Mouse (Mus musculus) liver, embryonic 11.5 days (tissue): ENCODE data around the gene Pnkd. TPM values are rescaled to one million over a fixed set of nuclear protein-coding genes. Genes with fewer than 3 reads are reported as not detected.
"Not testable (repeated sequence)": the region's sequence is repeated elsewhere in the genome, so short reads cannot be mapped to it uniquely, and the experiment has no call there.

Experiments used
- ATAC-seq: fragments of 200-750 bp; cut with Nextera tagmentation; replicated peaks from 2 replicates; pipeline ENCODE4 v1.8.0; 2017; ENCODE audit warnings: moderate number of reproducible peaks, mild to moderate bottlenecking, moderate TSS enrichment, moderate library complexity; ENCODE audit not compliant: low FRiP score
- DNase-seq: peaks from one replicate; pipeline ENCODE4 v3.0.0-alpha.2; 2017; ENCODE audit warnings: low spot score
- H3K27ac ChIP-seq: fragments of 300-500 bp; sonication (generic); 2 replicates; pipeline ENCODE4 v1.5.1; 2014; ENCODE audit warnings: mild to moderate bottlenecking, low read depth, low read length, control low read depth
- H3K27me3 ChIP-seq: fragments of 300-500 bp; sonication (generic); replicated peaks from 2 replicates; pipeline ENCODE4 v1.6.1; 2014; ENCODE audit warnings: low read length, mixed read lengths; ENCODE audit not compliant: control insufficient read depth, insufficient read depth
- H3K36me3 ChIP-seq: fragments of 300-500 bp; sonication (generic); 2 replicates; pipeline ENCODE4 v1.6.1; 2014; ENCODE audit warnings: mild to moderate bottlenecking, low read length, moderate library complexity, mixed read lengths; ENCODE audit not compliant: control insufficient read depth, insufficient read depth
- H3K4me1 ChIP-seq: fragments of 300-500 bp; sonication (generic); replicated peaks from 2 replicates; pipeline ENCODE4 v1.6.1; 2014; ENCODE audit warnings: low read length, mixed read lengths; ENCODE audit not compliant: control insufficient read depth, insufficient read depth
- H3K4me2 ChIP-seq: fragments of 300-500 bp; sonication (generic); 2 replicates; pipeline ENCODE4 v1.6.1; 2014; ENCODE audit warnings: mild to moderate bottlenecking, control low read depth, moderate library complexity
- H3K4me3 ChIP-seq: fragments of 300-500 bp; sonication (generic); 2 replicates; pipeline ENCODE4 v1.5.1; 2014; ENCODE audit warnings: low read depth, low read length, control low read depth
- H3K9ac ChIP-seq: fragments of 300-500 bp; sonication (generic); 2 replicates; pipeline ENCODE4 v1.6.1; 2014; ENCODE audit warnings: low read depth, low read length, control low read depth
- H3K9me3 ChIP-seq: fragments of 300-500 bp; sonication (generic); 2 replicates; pipeline ENCODE4 v1.6.1; 2016; ENCODE audit warnings: low read length, inconsistent platforms, mixed read lengths; ENCODE audit not compliant: control insufficient read depth
- WGBS: fragments of 180-500 bp; shearing (Covaris S2); extraction: QIAGEN DNeasy Blood & Tissue Kit; methylation state at CpG from one replicate; pipeline ENCODE4 v1.1.7; 2014; 5-methylcytosine and 5-hydroxymethylcytosine counted together
- polyA plus RNA-seq: library from polyadenylated mRNA; unstranded; fragments of >200 nt; fragmentation: Nextera tagmentation; extraction: Ambion mirVana; gene quantifications from 2 replicates; pipeline ENCODE4 v1.2.1, GENCODE M21; 2014

Pnkd gene
- polyA plus RNA-seq, 1 experiment from 2014 or later = 84.3 TPM

- no peak for ATAC-seq
- H3K9me3 ChIP-seq = no peaks in the 10 kb centered on the region
- H3K36me3 ChIP-seq = no peaks in the 10 kb centered on the region
- WGBS = 65% methylated on average over 3 of the region's 3 CpGs
- no peak overlapping the region for H3K9ac ChIP-seq
- no peak overlapping the region for H3K27ac ChIP-seq
- no peak overlapping the region for H3K4me3 ChIP-seq
- no peak overlapping the region for H3K4me2 ChIP-seq
- H3K27me3 ChIP-seq = no peaks in the 10 kb centered on the region
- no peak for DNase-seq
- H3K4me1 ChIP-seq = no peaks in the 10 kb centered on the region
Observed at GRCm38 (mm10) chr1:74321396-74321795, 36.7 kb downstream of the Pnkd start.

- H3K36me3 ChIP-seq, H3K4me2 ChIP-seq, H3K9ac ChIP-seq, DNase-seq, ATAC-seq, H3K9me3 ChIP-seq, H3K27me3 ChIP-seq, H3K27ac ChIP-seq, H3K4me3 ChIP-seq: not testable (repeated sequence)
- H3K4me1 ChIP-seq = peaks cover 21% of the 10 kb centered on the region
- 48% methylated on average over 2 of the region's 2 CpGs for WGBS
Observed at GRCm38 (mm10) chr1:74326916-74327315, 42.2 kb downstream of the Pnkd start.

GRCm38 (mm10) chr1:74329899-74330431 lies 45.2 kb downstream of the Pnkd start:
- WGBS = 80% methylated on average over 7 of the region's 7 CpGs

DNA sequence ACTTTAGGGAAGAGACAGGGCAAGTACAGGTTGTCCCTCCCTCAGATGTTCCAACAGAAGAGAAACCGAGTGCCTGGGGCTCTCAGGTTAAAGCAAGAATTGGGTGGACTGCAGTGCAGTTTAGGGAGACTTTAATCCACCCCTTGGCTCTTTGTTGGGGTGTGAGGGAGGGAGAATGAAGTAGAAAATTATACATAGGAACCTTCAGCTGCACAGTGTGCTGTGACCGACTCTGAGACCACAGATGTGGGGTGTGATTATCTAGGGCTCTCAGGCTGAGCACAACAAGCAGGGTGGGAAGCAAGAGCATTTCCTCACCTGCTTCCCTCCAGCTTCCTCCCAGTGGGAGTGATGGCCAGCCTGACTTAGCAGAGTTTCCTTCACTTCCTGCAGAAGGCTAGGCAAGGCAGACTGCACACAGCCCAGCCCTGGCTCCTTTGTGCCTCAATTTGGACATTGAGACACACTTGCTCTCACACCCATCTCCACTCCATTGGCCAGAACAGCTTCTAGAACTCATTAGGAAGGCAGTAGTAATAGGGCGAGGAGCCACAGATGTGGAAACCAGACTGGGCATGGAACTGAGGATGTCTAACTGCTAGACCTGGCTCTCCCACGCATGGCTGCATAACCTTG lies 46.4 kb downstream of the Pnkd start:
- peaks cover 36% of the 10 kb centered on the region for H3K4me1 ChIP-seq
- no peak overlapping the region for H3K4me3 ChIP-seq
- no peaks in the 10 kb centered on the region for H3K27me3 ChIP-seq
- DNase-seq (no peak), ATAC-seq (no peak)
- no peak overlapping the region for H3K9ac ChIP-seq
- H3K36me3 ChIP-seq = no peaks in the 10 kb centered on the region
- H3K9me3 ChIP-seq = no peaks in the 10 kb centered on the region
- 46% methylated on average over 4 of the region's 4 CpGs for WGBS
- H3K4me2 ChIP-seq = no peak overlapping the region
- H3K27ac ChIP-seq = no peak overlapping the region

More at GRCm38 (mm10) chr1:74329899-74330431, 45.2 kb downstream of the Pnkd start:
- Histone ChIP-seq H3K4me1 (peaks cover 36% of the 10 kb centered on the region), H3K9ac (no peak overlapping the region), H3K4me2 (no peak overlapping the region), H3K36me3 (no peaks in the 10 kb centered on the region), H3K9me3 (no peaks in the 10 kb centered on the region), H3K27ac (0 out of 2 replicates have a peak overlapping the region, but pooled peaks have one; percentile 13), H3K4me3 (no peak overlapping the region), H3K27me3 (no peaks in the 10 kb centered on the region)
- no peak for ATAC-seq
- DNase-seq = no peak

DNA sequence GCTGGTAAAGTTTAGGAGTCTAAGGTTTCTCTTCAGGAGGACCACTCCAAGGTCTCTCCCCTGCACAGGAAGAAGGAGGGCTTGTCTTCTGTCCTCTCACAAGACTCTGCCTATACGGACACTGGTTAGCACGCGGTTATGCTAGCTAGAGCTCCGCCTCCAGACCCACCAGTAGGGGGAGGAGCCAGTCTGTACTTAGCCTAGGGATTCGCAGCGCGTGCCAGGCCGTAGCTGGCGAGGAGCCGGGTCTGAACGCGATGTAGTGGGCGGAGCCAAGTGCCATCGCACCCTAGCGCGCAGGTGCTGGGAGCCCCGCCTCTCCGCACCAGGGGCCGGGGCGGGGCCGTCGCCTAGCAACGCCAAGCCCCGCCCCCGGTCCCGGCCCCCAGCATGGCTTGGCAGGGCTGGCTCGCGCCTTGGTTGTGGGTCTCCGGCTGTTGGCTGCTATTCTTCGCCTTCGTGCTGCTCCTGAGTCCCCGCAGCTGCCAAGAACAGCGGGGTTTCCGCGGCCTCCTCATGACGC lies 47.6 kb downstream of the Pnkd start:
- Histone ChIP-seq H3K9ac (peak overlapping the region; percentile 54), H3K4me3 (peak overlapping the region; percentile 49), H3K27me3 (no peaks in the 10 kb centered on the region), H3K36me3 (no peaks in the 10 kb centered on the region), H3K9me3 (no peaks in the 10 kb centered on the region), H3K4me2 (peak overlapping the region; percentile 90), H3K4me1 (peaks cover 36% of the 10 kb centered on the region), H3K27ac (no peak overlapping the region; the same call in 1 of the 2 replicates)
- under 1% methylated on average over 36 of the region's 36 CpGs for WGBS
- ATAC-seq (peak; percentile 94), DNase-seq (peak; percentile 92)

- no peaks in the 10 kb centered on the region for H3K27me3 ChIP-seq
- H3K27ac ChIP-seq = no peak overlapping the region
- peak overlapping the region; percentile 49 for H3K4me3 ChIP-seq
- no peak for ATAC-seq
- DNase-seq = no peak
- peaks cover 36% of the 10 kb centered on the region for H3K4me1 ChIP-seq
- peak overlapping the region; percentile 90 for H3K4me2 ChIP-seq
- 7% methylated on average over 9 of the region's 9 CpGs for WGBS
- no peaks in the 10 kb centered on the region for H3K36me3 ChIP-seq
- no peaks in the 10 kb centered on the region for H3K9me3 ChIP-seq
- peak overlapping the region; percentile 54 for H3K9ac ChIP-seq
Observed at GRCm38 (mm10) chr1:74332930-74333329, 48.2 kb downstream of the Pnkd start.

- 77% methylated on average over 3 of the region's 3 CpGs for WGBS
- ATAC-seq (no peak), DNase-seq (no peak)
- Histone ChIP-seq H3K4me2 (no peak overlapping the region), H3K9ac (no peak overlapping the region), H3K4me1 (peaks cover 36% of the 10 kb centered on the region), H3K4me3 (no peak overlapping the region), H3K36me3 (no peaks in the 10 kb centered on the region), H3K27me3 (no peaks in the 10 kb centered on the region), H3K27ac (no peak overlapping the region), H3K9me3 (no peaks in the 10 kb centered on the region)
Observed at GRCm38 (mm10) chr1:74334607-74335006, 49.9 kb downstream of the Pnkd start.

GRCm38 (mm10) chr1:74335033-74335432 lies 50.3 kb downstream of the Pnkd start:
- Histone ChIP-seq H3K27ac (no peak overlapping the region), H3K36me3 (no peaks in the 10 kb centered on the region), H3K4me3 (no peak overlapping the region), H3K4me2 (no peak overlapping the region), H3K9me3 (no peaks in the 10 kb centered on the region), H3K27me3 (no peaks in the 10 kb centered on the region), H3K4me1 (peaks cover 33% of the 10 kb centered on the region), H3K9ac (no peak overlapping the region)
- no peak for ATAC-seq
- 62% methylated on average over 4 of the region's 4 CpGs for WGBS
- no peak for DNase-seq
